Mouse (Mus musculus) hindbrain, embryonic 11.5 days (tissue): ENCODE measurements around the gene Itgb1bp2. TPM values are rescaled to one million over a fixed set of nuclear protein-coding genes. Genes with fewer than 3 reads are reported as not detected.
"Not testable (repeated sequence)": the region's sequence is repeated elsewhere in the genome, so short reads cannot be mapped to it uniquely, and the experiment has no call there.

Experiments used
- ATAC-seq: fragments of 200-750 bp; cut with Nextera tagmentation; 2 replicates; pipeline ENCODE4 v1.8.0; 2017; ENCODE audit warnings: mild to moderate bottlenecking, moderate TSS enrichment, moderate library complexity; ENCODE audit not compliant: low FRiP score
- DNase-seq: peaks from one replicate; pipeline ENCODE4 v3.0.0-alpha.2; 2015; ENCODE audit warnings: low spot score
- H3K27ac ChIP-seq: fragments of 300-500 bp; sonication (generic); 2 replicates; pipeline ENCODE4 v1.5.1; 2014; ENCODE audit warnings: mild to moderate bottlenecking, low read depth, low read length
- H3K27me3 ChIP-seq: fragments of 300-500 bp; sonication (generic); 2 replicates; pipeline ENCODE4 v1.6.1; 2014; ENCODE audit warnings: mild to moderate bottlenecking, low read length, moderate library complexity, mixed read lengths; ENCODE audit not compliant: control insufficient read depth, insufficient read depth
- H3K36me3 ChIP-seq: fragments of 300-500 bp; sonication (generic); 2 replicates; pipeline ENCODE4 v1.6.1; 2014; ENCODE audit warnings: mild to moderate bottlenecking, low read length, moderate library complexity, mixed read lengths; ENCODE audit not compliant: control insufficient read depth, insufficient read depth
- H3K4me1 ChIP-seq: fragments of 300-500 bp; sonication (generic); replicated peaks from 2 replicates; pipeline ENCODE4 v1.6.1; 2014; ENCODE audit warnings: low read length, mixed read lengths; ENCODE audit not compliant: control insufficient read depth, insufficient read depth
- H3K4me2 ChIP-seq: fragments of 300-500 bp; sonication (generic); replicated peaks from 2 replicates; pipeline ENCODE4 v1.6.1; 2014; ENCODE audit warnings: mild to moderate bottlenecking, low read depth, low read length
- H3K4me3 ChIP-seq: fragments of 300-500 bp; sonication (generic); 2 replicates; pipeline ENCODE4 v1.5.1; 2014; ENCODE audit warnings: low read depth, low read length
- H3K9ac ChIP-seq: fragments of 300-500 bp; sonication (generic); 2 replicates; pipeline ENCODE4 v1.6.1; 2014; ENCODE audit warnings: low read depth, low read length
- H3K9me3 ChIP-seq: fragments of 300-500 bp; sonication (generic); 2 replicates; pipeline ENCODE4 v1.6.1; 2016; ENCODE audit warnings: low read length; ENCODE audit not compliant: control insufficient read depth
- WGBS: fragments of 180-500 bp; shearing (Covaris S2); extraction: QIAGEN DNeasy Blood & Tissue Kit; methylation state at CpG from one replicate; pipeline ENCODE4 v1.1.7; 2014; 5-methylcytosine and 5-hydroxymethylcytosine counted together
- polyA plus RNA-seq: library from polyadenylated mRNA; unstranded; fragments of >200 nt; fragmentation: Nextera tagmentation; extraction: Ambion mirVana; gene quantifications from 2 replicates; pipeline ENCODE4 v1.2.1, GENCODE M21; 2014

Gene Itgb1bp2
- polyA plus RNA-seq, 1 experiment from 2014 or later, result 2.8 TPM

GRCm38 (mm10) chrX:101429142-101429949 lies 19.5 kb upstream of the Itgb1bp2 start, which contains the start of gene Nono:
Gene Nono, plus strand, starts transcription at chrX:101429318.
- WGBS, result 10% methylated on average over 49 of the region's 51 CpGs
- Histone ChIP-seq H3K4me3 (peak within 1 kb of the TSS; percentile 63), H3K4me1 (no peaks in the 10 kb centered on the region), H3K9me3 (no peaks in the 10 kb centered on the region), H3K36me3 (no peaks in the 10 kb centered on the region), H3K4me2 (peak within 1 kb of the TSS; percentile 51), H3K27ac (peak within 1 kb of the TSS; percentile 94), H3K9ac (peak within 1 kb of the TSS; percentile 88), H3K27me3 (0 out of 2 replicates have a peak, but pooled peaks cover 2% of the 10 kb centered on the region)
- ATAC-seq (peak; percentile 96), DNase-seq (peak; percentile 91)

GRCm38 (mm10) chrX:101429976-101430375 lies 18.9 kb upstream of the Itgb1bp2 start:
- Histone ChIP-seq H3K4me2 (peak overlapping the region; percentile 51), H3K4me1 (no peaks in the 10 kb centered on the region), H3K27ac (peak overlapping the region; percentile 94), H3K27me3 (0 out of 2 replicates have a peak, but pooled peaks cover 2% of the 10 kb centered on the region), H3K36me3 (no peaks in the 10 kb centered on the region), H3K9ac (peak overlapping the region; percentile 88), H3K4me3 (peak overlapping the region; percentile 63), H3K9me3 (no peaks in the 10 kb centered on the region)
- DNase-seq (peak; percentile 59), ATAC-seq (peak; percentile 73)
- WGBS, result 9% methylated on average over 14 of the region's 14 CpGs

GRCm38 (mm10) chrX:101451147-101451546 lies 2.3 kb downstream of the Itgb1bp2 start:
- ATAC-seq (no peak), DNase-seq (no peak)
- Histone ChIP-seq H3K9me3 (no peaks in the 10 kb centered on the region), H3K4me1 (no peaks in the 10 kb centered on the region), H3K9ac (no peak overlapping the region), H3K4me2 (no peak overlapping the region), H3K27me3 (no peaks in the 10 kb centered on the region), H3K27ac (no peak overlapping the region), H3K4me3 (no peak overlapping the region), H3K36me3 (no peaks in the 10 kb centered on the region)
- WGBS, result 53% methylated on average over 1 of the region's 1 CpGs

- Histone ChIP-seq H3K9me3 (no peaks in the 10 kb centered on the region), H3K4me3 (no peak overlapping the region), H3K9ac (no peak overlapping the region), H3K27me3 (no peaks in the 10 kb centered on the region), H3K27ac (no peak overlapping the region), H3K36me3 (no peaks in the 10 kb centered on the region), H3K4me1 (no peaks in the 10 kb centered on the region), H3K4me2 (no peak overlapping the region)
- ATAC-seq, result no peak
- WGBS, result 88% methylated on average over 3 of the region's 3 CpGs
- DNase-seq, result no peak
Measured at GRCm38 (mm10) chrX:101451591-101451990, 2.7 kb downstream of the Itgb1bp2 start.

GRCm38 (mm10) chrX:101472202-101472601 lies 23.3 kb downstream of the Itgb1bp2 start:
- H3K27ac ChIP-seq, result no peak overlapping the region
- no peaks in the 10 kb centered on the region for H3K9me3 ChIP-seq
- no peaks in the 10 kb centered on the region for H3K4me1 ChIP-seq
- ATAC-seq, result no peak
- no peaks in the 10 kb centered on the region for H3K36me3 ChIP-seq
- no peak for DNase-seq
- 98% methylated on average over 4 of the region's 4 CpGs for WGBS
- H3K4me2 ChIP-seq, result no peak overlapping the region
- no peak overlapping the region for H3K9ac ChIP-seq
- H3K27me3 ChIP-seq, result no peaks in the 10 kb centered on the region
- H3K4me3 ChIP-seq, result no peak overlapping the region

GRCm38 (mm10) chrX:101481604-101482350 lies 32.9 kb downstream of the Itgb1bp2 start:
- DNase-seq (no peak), ATAC-seq (no peak)
- Histone ChIP-seq H3K9ac (no peak overlapping the region), H3K27me3 (no peaks in the 10 kb centered on the region), H3K4me1 (no peaks in the 10 kb centered on the region), H3K27ac (no peak overlapping the region), H3K4me2 (no peak overlapping the region), H3K4me3 (no peak overlapping the region), H3K9me3 (no peaks in the 10 kb centered on the region), H3K36me3 (no peaks in the 10 kb centered on the region)
- 74% methylated on average over 6 of the region's 6 CpGs for WGBS

GRCm38 (mm10) chrX:101486487-101487152 lies 37.7 kb downstream of the Itgb1bp2 start:
- not testable (repeated sequence) for H3K9ac ChIP-seq, ATAC-seq, H3K4me3 ChIP-seq, H3K36me3 ChIP-seq, H3K9me3 ChIP-seq, H3K27me3 ChIP-seq, H3K27ac ChIP-seq, H3K4me1 ChIP-seq, H3K4me2 ChIP-seq
- 34% methylated on average over 9 of the region's 12 CpGs for WGBS
- DNase-seq, result peak; percentile 67
